Mouse (Mus musculus): ENCODE results near the gene Ripk3.

The Ripk3 gene

DNA sequence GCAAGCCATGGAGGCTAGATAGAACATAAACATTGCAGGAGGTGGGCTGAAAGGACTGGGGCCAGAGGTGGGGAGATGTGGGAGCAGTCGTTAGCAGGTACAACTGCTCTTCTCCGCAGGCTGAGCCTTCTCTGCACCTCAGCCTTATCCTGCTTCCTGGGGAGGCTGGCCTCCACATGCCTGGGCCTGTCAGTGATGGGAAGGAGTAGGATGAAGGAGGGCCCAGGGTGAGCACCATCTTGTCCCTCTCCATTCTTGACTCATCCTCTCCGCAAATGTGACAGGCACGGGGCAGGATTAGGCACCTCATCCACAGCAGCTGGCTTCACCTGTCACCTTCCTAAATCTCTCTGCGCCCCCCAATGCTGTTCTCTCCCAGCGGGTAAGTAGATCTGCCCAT, 27.5 kb downstream of the Ripk3 start, which contains the start of gene Ltb4r2:
Gene Ltb4r2 (plus strand): TSS at position 266 of the 400 bp plus-strand sequence.
- no peak for DNase-seq (ENCODE audit: low spot score)

DNA sequence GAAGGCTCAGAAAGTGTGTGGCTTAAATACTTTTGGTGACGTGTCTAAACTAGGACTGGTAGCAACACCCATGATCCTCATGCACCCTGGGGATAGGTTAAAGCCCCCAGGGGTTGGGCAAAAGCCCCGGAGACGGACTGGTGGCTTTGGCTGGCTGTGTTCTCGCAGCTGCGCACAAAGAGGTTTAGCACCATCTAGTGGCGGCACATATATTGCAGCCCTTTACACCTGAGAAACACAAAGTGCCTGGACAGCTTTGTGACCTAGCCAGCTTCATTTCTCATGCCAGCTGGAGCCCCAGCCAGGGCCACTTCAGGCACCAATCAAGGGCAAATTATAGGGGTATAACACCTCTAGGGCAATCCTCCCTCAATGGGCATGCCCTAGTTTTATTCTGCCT, 28.5 kb downstream of the Ripk3 start:
- DNase-seq (ENCODE audit: low spot score) = peak; percentile 70

DNA sequence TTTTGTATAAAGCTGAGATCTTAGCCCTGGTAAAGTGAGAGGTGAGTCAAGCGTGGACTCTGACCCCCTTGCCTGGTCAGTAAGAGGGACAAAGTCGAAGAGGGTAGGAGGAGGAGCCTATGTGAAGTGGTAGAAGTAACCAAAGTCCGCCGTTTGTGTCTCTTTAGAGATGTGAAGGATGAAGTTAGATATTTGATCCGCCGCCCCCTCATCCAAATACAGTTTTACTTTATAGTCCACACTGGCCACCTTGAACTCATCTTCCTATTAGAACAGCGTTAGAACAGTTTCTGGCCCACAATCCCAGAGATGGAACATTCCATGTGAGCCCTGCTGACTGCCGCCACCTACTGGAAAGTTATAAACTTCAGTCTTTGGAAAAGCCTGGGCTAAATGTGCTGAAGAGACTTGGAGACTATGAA, 30.3 kb downstream of the Ripk3 start, which contains the start of gene Cideb:
Gene Cideb (minus strand): TSS at position 96 of the 422 bp plus-strand sequence.
- DNase-seq (ENCODE audit: low spot score) = no peak

DNA sequence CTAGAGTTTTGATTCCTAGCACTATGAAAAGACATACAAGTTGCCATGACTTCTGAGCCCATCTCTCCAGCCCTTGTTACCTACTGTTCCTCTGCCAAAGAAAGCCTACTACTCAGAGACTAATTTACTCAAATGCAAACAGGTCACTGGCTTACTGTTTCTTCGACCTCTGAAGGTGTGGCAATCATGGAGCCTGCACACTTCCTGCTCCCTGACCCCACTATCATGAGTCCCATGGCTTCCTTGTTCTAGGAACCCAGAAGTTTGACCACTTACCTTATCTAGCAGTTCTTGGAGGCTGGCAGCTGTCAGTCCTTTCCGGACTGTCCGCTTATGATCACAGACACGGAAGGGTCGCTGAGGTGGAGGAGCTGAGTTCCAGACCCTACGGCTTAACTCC, 31.1 kb downstream of the Ripk3 start:
- DNase-seq (ENCODE audit: low spot score) = no peak

DNA sequence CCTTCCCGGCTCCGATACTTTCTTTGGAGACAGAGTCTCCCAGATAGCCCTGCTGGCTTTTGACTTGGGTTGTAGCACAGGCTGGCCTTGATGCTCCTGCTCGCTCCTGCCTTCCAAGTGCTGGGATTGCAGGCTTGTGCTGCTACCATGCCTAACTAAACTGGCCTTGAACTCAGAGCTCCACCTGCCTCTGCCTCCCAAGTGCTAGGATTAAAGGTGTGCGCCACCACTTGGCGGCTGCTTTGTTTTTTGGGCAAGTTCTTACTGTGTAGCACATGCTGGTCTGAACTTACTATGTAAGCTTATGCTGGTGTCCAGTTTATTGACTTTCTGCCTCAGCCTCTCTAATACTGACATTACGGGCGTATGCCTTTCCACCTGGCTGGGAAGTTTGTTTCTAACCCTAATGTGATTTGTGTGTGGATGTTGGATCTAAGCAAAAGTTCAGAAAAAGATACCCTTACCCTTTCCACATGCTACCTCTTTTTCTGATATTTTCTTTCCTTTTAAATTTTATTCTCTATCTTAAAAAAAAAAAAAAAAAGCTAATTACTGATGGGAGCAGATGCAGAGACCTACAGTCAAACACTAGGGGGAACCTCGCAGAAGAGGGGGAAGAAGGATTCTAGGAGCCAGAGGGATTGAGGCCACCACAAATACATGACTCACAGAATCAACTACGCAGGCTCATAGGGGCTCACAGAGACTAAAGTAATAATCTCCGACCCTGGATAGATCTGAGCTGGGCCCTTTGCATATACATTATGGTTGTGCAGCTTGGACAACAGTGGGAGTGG, 41.4 kb downstream of the Ripk3 start:
- no peak for DNase-seq (ENCODE audit: low spot score)

DNA sequence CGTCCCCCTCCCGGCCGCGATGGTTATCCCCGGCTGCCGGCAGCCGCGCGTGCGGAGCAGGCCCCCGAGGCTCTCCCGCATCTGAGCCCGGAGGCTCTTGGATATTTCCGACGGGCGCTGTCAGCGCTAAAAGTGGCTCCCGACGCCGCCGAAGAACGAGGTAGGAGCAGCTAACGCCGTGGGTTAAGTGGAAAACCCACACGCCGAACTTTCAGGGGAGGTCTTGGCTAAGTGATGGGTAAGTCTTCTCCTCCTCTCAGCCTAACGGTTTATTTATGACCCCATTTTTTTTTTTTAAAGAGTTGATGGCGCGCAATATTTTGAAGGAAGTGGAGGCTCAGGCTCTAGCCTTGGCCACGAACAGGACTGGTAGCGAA, 42.8 kb downstream of the Ripk3 start:
- DNase-seq (ENCODE audit: low spot score) = no peak

DNA sequence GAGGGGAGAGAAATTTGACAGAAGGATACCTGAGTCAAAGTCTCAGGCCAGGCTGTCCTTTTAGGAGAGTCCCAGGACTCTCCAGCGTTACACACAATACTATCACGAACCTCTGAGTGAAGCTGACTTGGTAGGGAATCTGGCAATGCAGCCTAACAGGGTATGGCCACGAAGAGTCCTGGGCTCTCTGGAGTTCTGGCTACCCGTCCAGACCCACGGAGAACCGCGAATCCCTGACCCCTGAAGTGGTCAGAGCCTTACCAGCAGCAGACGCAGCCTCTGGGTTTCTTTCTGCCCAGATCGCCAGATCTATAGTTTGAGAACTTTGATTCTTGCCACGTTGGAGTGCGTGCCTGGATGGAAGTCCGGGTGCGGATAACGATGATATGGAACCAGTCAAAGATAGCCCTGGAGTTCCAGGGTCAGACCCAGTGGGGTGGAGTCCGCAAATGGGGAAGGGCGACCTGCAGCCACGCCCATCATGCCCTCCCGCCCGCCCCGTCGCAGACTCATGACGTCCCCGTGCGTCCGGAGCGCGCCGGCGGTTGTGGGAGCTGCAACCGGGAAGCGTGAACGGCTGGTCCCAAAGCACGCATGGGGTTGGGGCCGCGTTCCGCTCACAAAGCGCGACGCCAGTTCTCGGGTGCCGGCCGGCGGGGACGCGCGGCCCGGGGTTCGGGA, 43.3 kb downstream of the Ripk3 start, which contains the start of the genes Dhrs1 and Nop9:
Gene Dhrs1 (minus strand): TSS at position 511 of the 681 bp plus-strand sequence.
Gene Nop9 (plus strand): TSS at position 514 of the 681 bp plus-strand sequence.
- DNase-seq (ENCODE audit: low spot score) = peak; percentile 75

DNA sequence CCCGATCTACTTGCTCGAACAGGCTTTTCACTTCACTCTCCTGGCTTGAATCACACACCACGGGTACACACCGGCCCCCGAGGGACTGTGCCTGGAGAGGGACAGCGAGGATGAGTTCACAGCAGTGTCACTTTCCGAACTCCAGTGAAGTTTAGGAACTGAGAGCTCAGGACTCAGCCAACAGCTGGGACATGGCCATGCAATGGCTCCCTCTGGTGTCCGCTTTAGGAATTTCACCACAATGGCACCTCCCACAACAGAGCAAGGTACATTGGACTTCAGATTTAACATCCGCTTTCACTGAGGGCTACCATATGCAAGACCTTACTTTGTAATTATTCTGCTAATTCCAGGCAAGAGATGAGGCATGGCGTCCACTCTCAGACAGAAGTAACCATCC, 45.0 kb downstream of the Ripk3 start:
- DNase-seq (ENCODE audit: low spot score) = peak; percentile 78

DNA sequence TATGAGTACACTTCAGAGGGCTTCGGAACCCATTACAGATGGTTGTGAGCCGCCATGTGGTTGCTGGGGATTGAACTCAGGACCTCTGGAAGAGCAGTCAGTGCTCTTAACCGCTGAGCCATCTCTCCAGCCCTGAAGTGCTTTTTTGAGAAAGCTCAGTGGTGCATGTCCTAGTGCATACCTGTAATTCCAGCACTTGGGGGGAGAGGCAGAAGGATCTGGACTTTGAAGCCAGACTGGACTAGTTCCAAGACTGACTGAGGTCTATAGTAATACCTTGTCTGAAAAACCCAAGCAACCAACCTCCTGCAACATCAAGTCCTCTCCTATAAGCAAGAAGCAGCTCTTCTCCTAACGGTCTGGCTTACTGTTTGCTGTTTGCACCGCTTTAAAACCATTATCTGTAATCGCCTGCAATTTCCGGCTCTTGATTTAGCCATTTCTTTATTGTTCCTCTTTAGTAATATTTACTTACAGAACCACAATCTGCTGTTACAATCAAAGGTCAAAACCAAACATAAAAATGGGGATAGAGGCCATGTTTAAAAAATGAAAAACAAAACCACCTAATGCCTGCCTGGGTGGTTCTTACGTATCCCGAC, 51.5 kb downstream of the Ripk3 start:
- DNase-seq (ENCODE audit: low spot score) = no peak

DNA sequence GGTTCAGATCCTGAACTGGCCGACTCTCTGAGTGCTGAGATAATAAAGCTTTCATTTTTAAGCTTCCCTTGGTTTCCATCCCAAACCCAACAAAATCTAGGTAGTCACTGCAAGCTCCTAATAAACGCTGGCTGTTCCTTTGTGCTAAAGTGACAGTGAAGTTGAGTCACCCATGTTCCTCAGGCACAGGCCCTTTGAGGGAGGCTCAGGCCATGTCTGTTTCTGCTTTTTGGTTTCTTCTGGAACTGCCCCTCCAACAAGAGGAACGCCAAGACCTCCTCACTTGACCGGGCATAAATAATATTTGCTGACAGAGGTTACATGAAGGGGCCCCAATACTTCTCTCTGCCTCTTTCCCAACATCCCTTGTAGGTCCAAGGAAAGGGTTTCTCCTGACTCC, 52.9 kb downstream of the Ripk3 start:
- DNase-seq (ENCODE audit: low spot score) = no peak

DNA sequence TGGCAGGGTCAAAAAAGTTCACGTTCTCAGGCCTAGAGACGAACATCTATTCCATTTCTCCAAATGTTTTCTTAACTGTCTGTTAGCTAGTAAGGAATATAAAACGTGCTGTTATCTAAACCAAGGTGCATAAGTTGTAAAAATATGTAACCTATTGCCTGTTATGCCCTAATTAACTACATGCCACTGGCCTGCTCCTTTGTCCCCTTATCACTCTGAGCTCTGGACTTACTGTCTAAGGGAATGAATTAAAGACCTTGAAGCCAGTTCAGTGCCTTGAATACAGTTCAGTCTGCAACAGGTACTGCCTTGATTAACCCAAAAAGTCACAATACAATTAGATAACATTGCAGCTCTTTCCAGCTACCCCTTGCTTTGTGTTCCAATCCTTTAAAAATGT, 53.3 kb downstream of the Ripk3 start:
- DNase-seq (ENCODE audit: low spot score) = no peak
